Mouse (Mus musculus) MEL (cell line): Measurements from ENCODE around the gene Ndc1.

Source experiments
- EP300 ChIP-seq, 2 experiments: IDR thresholded peaks; 2 replicates each; pipeline ENCODE4 v1.6.1; 2011; ENCODE audit warnings: improper control_type of control experiment in 2 of 2, low read length in 2 of 2, low read depth in 1 of 2, mild to moderate bottlenecking in 1 of 2
- USF1 ChIP-seq: IDR thresholded peaks from 2 replicates; pipeline ENCODE4 v1.6.1; 2014; ENCODE audit warnings: low read depth, mild to moderate bottlenecking, inconsistent platforms, low read length, improper control_type of control experiment, moderate library complexity

- TF ChIP-seq EP300 (IDR thresholded peaks at IDR 0.05; ENCODE audit: low read depth in 1 of 2, low read length in 2 of 2) (no peak), USF1 (no peak)
Observed at GRCm38 (mm10) chr4:107442891-107443483, 75.4 kb downstream of the Ndc1 start.
